Mouse (Mus musculus) cerebellum, adult 2 months (tissue): ENCODE measurements at regions not wholly inside any gene's neighbourhood (a gene's known extent, or its start where the extent isn't known, plus 50 kb on each side); places are given as distances from the start of the nearest gene placed in this dataset.

Experiments
- CTCF ChIP-seq: fragments of 200-500 bp; IDR thresholded peaks from 2 replicates; pipeline ENCODE4 v1.5.1; 2011; ENCODE audit warnings: low read depth, mild to moderate bottlenecking, control low read depth, low read length, moderate library complexity, borderline replicate concordance; ENCODE audit not compliant: insufficient read depth
- POLR2A ChIP-seq: fragments of 200-500 bp; IDR thresholded peaks from 2 replicates; pipeline ENCODE4 v1.6.1; 2011; ENCODE audit warnings: low read length, control low read depth, borderline replicate concordance; ENCODE audit not compliant: insufficient read depth

GRCm38 (mm10) chr16:50673339-50673738, 82.4 kb upstream of the Ccdc54 start:
- TF ChIP-seq CTCF (no peak), POLR2A (no peak)
